17 mouse cellular contexts compared by ENCODE assay signal in the genomic region with DNA sequence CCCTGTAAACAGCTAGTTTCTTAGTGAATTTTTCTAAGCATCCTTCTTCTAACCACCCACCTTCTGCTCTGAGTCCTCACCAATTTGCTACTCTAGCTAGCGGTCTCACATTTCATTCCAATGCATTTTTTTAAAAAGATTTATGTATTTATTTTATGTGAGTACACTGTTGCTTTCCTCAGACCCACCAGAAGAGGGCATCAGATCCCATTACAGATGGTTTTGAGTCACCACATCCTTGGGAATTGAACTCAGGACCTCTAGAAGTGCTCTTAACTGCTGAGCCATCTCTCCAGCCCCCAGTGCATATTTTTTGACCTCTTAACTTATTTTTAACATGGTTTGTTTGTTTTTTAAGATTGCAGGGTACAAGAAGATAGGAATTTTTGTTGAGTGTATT.
DNase-seq lines count a peak whose midpoint lies in the region; ATAC-seq and TF ChIP-seq lines count a peak whose summit lies in the region.
"Had no signal": no experiment of that assay in that cellular context is flagged by ENCODE, and none has a peak within 500 bp of the region (broad histone marks: within the 10 kb centered on the region; RNA-seq: fewer than 3 reads in every experiment).

No protein-coding gene starts in this region.

- H3K4me3 ChIP-seq in cerebellum, adult 2 months (replicated peaks; ENCODE audit: insufficient read depth, low read depth, low read length), result no peak overlapping the region
- no peak overlapping the region for H3K4me3 ChIP-seq in kidney, adult 2 months (ENCODE audit: insufficient read depth, low read depth, low read length)
- H3K4me3 ChIP-seq in lung, embryonic 14.5 days (ENCODE audit: low read depth, low read length), result no peak overlapping the region
- no peak overlapping the region for H3K4me3 ChIP-seq in embryonic facial prominence, embryonic 10.5 days
- H3K4me3 ChIP-seq: forebrain, embryonic 15.5 days; heart, embryonic 10.5 days; neural tube, embryonic 15.5 days had no signal

- no peaks in the 10 kb centered on the region for H3K27me3 ChIP-seq in cerebellum, adult 2 months (ENCODE audit: control insufficient read depth, insufficient read depth, low read length)
- H3K27me3 ChIP-seq in kidney, adult 2 months (replicated peaks; ENCODE audit: control insufficient read depth, insufficient read depth, low read length), result no peaks in the 10 kb centered on the region
- no peaks in the 10 kb centered on the region for H3K27me3 ChIP-seq in lung, embryonic 14.5 days (ENCODE audit: insufficient read depth, low read length)
- peaks cover 4% of the 10 kb centered on the region for H3K27me3 ChIP-seq in Patski
- no peaks in the 10 kb centered on the region for H3K27me3 ChIP-seq in embryonic facial prominence, embryonic 10.5 days (replicated peaks; ENCODE audit: low read depth, poor library complexity, severe bottlenecking)
- H3K27me3 ChIP-seq: forebrain, embryonic 15.5 days; neural tube, embryonic 15.5 days had no signal

- CTCF ChIA-PET in Patski (lab: Charles Lee), result no interaction called here

- POLR2A ChIA-PET in Patski (lab: Charles Lee), result no interaction called here

- ATAC-seq in lung, embryonic 14.5 days (ENCODE audit: insufficient read depth), result no peak
- no peak for ATAC-seq in Patski
- ATAC-seq: forebrain, embryonic 15.5 days; inflammation-experienced regulatory T-cells, adult 6 months had no signal

- H3K4me1 ChIP-seq in cerebellum, adult 2 months (ENCODE audit: control insufficient read depth, insufficient read depth, low read length), result no peaks in the 10 kb centered on the region
- no peaks in the 10 kb centered on the region for H3K4me1 ChIP-seq in kidney, adult 2 months (ENCODE audit: control insufficient read depth, insufficient read depth, low read length)
- H3K4me1 ChIP-seq in lung, embryonic 14.5 days (ENCODE audit: insufficient read depth), result peaks cover 3% of the 10 kb centered on the region; the same call in 1 of the 2 replicates
- H3K4me1 ChIP-seq in embryonic facial prominence, embryonic 10.5 days, result peaks cover 7% of the 10 kb centered on the region; the same call in 1 of the 2 replicates
- H3K4me1 ChIP-seq: heart, embryonic 10.5 days had no signal

- peak; percentile 3 to 5 for DNase-seq in cerebellum, postnatal 14 days
- DNase-seq in cerebellum, adult 2 months, result no peak
- no peak for DNase-seq in kidney, adult 2 months
- DNase-seq in kidney, postnatal 4 days, result no peak
- DNase-seq in lung, embryonic 14.5 days, result peak; percentile 28
- no peak for DNase-seq in lung, postnatal 14 days
- no peak for DNase-seq in Patski (ENCODE audit: low read depth, low spot score)
- DNase-seq in embryonic facial prominence, embryonic 10.5 days (ENCODE audit: low spot score), result no peak
- DNase-seq: adrenal gland, postnatal 10 days; cerebellum, adult 9-10 months; gastrocnemius, postnatal 14 days; lung, adult 18-20 months; right cerebral cortex, adult 18-20 months had no signal

- no peaks in the 10 kb centered on the region for H3K36me3 ChIP-seq in kidney, adult 2 months (ENCODE audit: control insufficient read depth, insufficient read depth, low read length)
- no peaks in the 10 kb centered on the region for H3K36me3 ChIP-seq in lung, embryonic 14.5 days (ENCODE audit: insufficient read depth)
- H3K36me3 ChIP-seq in embryonic facial prominence, embryonic 10.5 days (replicated peaks), result no peaks in the 10 kb centered on the region
- H3K36me3 ChIP-seq: forebrain, embryonic 15.5 days; heart, embryonic 10.5 days; neural tube, embryonic 15.5 days had no signal

- no peaks in the 10 kb centered on the region for H3K9me3 ChIP-seq in lung, embryonic 14.5 days (ENCODE audit: low read depth, low read length)
- no peaks in the 10 kb centered on the region for H3K9me3 ChIP-seq in embryonic facial prominence, embryonic 10.5 days
- H3K9me3 ChIP-seq: forebrain, embryonic 15.5 days; heart, embryonic 10.5 days; neural tube, embryonic 15.5 days had no signal

- TF ChIP-seq POLR2A in cerebellum, adult 2 months (IDR thresholded peaks at IDR 0.05; ENCODE audit: borderline replicate concordance, insufficient read depth, low read length), result no peak
- no peak for TF ChIP-seq POLR2A in kidney, adult 2 months (IDR thresholded peaks at IDR 0.05; ENCODE audit: low read depth, low read length)

- in situ Hi-C loops in Patski (cut with MboI; ENCODE audit: low pct_unique_long_range_greater_than_20kb), result loop anchor here (25.0 kb wide), 2 partner anchors 596 to 1454 kb away; no protein-coding TSS in a partner anchor

- no peak overlapping the region for H3K27ac ChIP-seq in cerebellum, adult 2 months (ENCODE audit: insufficient read depth, low read length)
- H3K27ac ChIP-seq in kidney, adult 2 months (ENCODE audit: insufficient read depth, low read depth, low read length), result no peak overlapping the region
- no peak overlapping the region for H3K27ac ChIP-seq in lung, embryonic 14.5 days (ENCODE audit: low read depth)
- H3K27ac ChIP-seq in embryonic facial prominence, embryonic 10.5 days (replicated peaks), result no peak overlapping the region
- H3K27ac ChIP-seq: forebrain, embryonic 15.5 days; heart, embryonic 10.5 days; neural tube, embryonic 15.5 days had no signal

- H3K9ac ChIP-seq in lung, embryonic 14.5 days, result no peak overlapping the region
- H3K9ac ChIP-seq: forebrain, embryonic 15.5 days; neural tube, embryonic 15.5 days had no signal

- WGBS in cerebellum, adult 2 months, result 98% methylated on average over 1 of the region's 1 CpGs
- WGBS in kidney, adult 2 months, result 80% methylated on average over 1 of the region's 1 CpGs
- 79% methylated on average over 1 of the region's 1 CpGs for WGBS in lung, embryonic 14.5 days
- WGBS in embryonic facial prominence, embryonic 10.5 days, result 81% methylated on average over 1 of the region's 1 CpGs

- no peak overlapping the region for H3K4me2 ChIP-seq in lung, embryonic 14.5 days
- H3K4me2 ChIP-seq: forebrain, embryonic 15.5 days; neural tube, embryonic 15.5 days had no signal

- no peak for TF ChIP-seq CTCF in cerebellum, adult 2 months (IDR thresholded peaks at IDR 0.05; ENCODE audit: borderline replicate concordance, insufficient read depth, low read depth, low read length)
- 0 out of 2 replicates have a peak, but pooled peaks have one; percentile 7 for TF ChIP-seq CTCF in kidney, adult 2 months (conservative IDR thresholded peaks at IDR 0.05; ENCODE audit: insufficient read depth, insufficient read length, low read depth, low read length)
- 0 out of 2 replicates have a peak, but pooled peaks have one; percentile 25 for TF ChIP-seq CTCF in lung, embryonic 14.5 days (IDR thresholded peaks at IDR 0.05; ENCODE audit: low read depth)
- peak; percentile 59 for TF ChIP-seq CTCF in Patski (IDR thresholded peaks at IDR 0.05)

Comparison
In these comparisons a context has a peak if more than half of its experiments do, and no peak if none do; other contexts are left out.
1. DNase-seq: peak in cerebellum, postnatal 14 days (2 of 2) and lung, embryonic 14.5 days (single experiment); none in cerebellum, adult 2 months (0 of 2), kidney, adult 2 months (single experiment), kidney, postnatal 4 days (0 of 2), lung, postnatal 14 days (single experiment), Patski (single experiment) and embryonic facial prominence, embryonic 10.5 days (single experiment).